ENCODE assay signal across 8 mouse cellular contexts in the genomic region with DNA sequence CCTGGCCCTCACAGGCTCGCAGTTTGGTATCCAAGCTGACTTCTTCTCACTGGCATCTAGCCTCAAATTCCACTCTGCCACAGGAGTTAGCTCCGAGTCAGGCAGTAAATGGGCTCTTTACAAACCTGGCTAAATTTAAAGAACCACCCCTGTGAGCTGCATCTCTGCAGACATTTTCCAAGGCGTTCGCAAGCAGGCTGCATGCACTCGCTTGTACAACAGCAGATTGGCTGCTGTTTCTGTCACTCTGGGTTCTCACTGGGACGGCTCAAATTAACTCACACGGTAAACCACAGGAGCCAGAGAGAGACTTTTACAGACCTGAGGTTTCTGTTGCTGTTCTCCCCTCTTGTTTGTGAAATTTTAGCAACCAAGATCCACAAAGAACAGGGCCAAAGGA.
A peak's percentile ranks its signal among the peaks of the same experiment; 100 is the strongest.
DNase-seq lines count a peak whose midpoint lies in the region; ATAC-seq and TF ChIP-seq lines count a peak whose summit lies in the region.

No protein-coding gene starts in this region.

- H3K4me1 ChIP-seq in kidney, embryonic 14.5 days (ENCODE audit: control insufficient read depth, insufficient read depth, low read length): peaks cover 19% of the 10 kb centered on the region; the same call in 1 of the 2 replicates
- peaks cover 35% of the 10 kb centered on the region for H3K4me1 ChIP-seq in embryonic facial prominence, embryonic 13.5 days
- 0 out of 2 replicates have a peak, but pooled peaks cover 4% of the 10 kb centered on the region for H3K4me1 ChIP-seq in heart, postnatal 0 days (ENCODE audit: control insufficient read depth, insufficient read depth)
- H3K4me1 ChIP-seq in liver, postnatal 0 days (ENCODE audit: insufficient read depth): peaks cover 6% of the 10 kb centered on the region; the same call in 1 of the 2 replicates

- no peak overlapping the region for H3K4me3 ChIP-seq in kidney, embryonic 14.5 days (ENCODE audit: low read length)
- no peak overlapping the region for H3K4me3 ChIP-seq in embryonic facial prominence, embryonic 13.5 days
- H3K4me3 ChIP-seq in heart, postnatal 0 days (ENCODE audit: low read depth, low read length): no peak overlapping the region
- no peak overlapping the region for H3K4me3 ChIP-seq in liver, postnatal 0 days (ENCODE audit: low read depth, low read length)

- no peak for ATAC-seq in kidney, embryonic 14.5 days (ENCODE audit: low FRiP score, low TSS enrichment)
- ATAC-seq in embryonic facial prominence, embryonic 13.5 days (ENCODE audit: insufficient number of reproducible peaks, insufficient read depth, low FRiP score, low TSS enrichment, low read depth): no peak
- ATAC-seq in heart, postnatal 0 days (ENCODE audit: insufficient read depth, low read depth): no peak
- ATAC-seq in liver, postnatal 0 days: no peak

- no peak for TF ChIP-seq CTCF in heart, postnatal 0 days (IDR thresholded peaks at IDR 0.05; ENCODE audit: low read depth)
- TF ChIP-seq CTCF in liver, postnatal 0 days (IDR thresholded peaks at IDR 0.05; ENCODE audit: low read depth): no peak

- TF ChIP-seq EP300 in heart, postnatal 0 days (IDR thresholded peaks at IDR 0.05; ENCODE audit: low read depth): no peak
- TF ChIP-seq EP300 in liver, postnatal 0 days (IDR thresholded peaks at IDR 0.05; ENCODE audit: low read depth): no peak

- WGBS in kidney, embryonic 14.5 days: 56% methylated on average over 7 of the region's 7 CpGs
- WGBS in embryonic facial prominence, embryonic 13.5 days: 22% methylated on average over 7 of the region's 7 CpGs
- 23% methylated on average over 7 of the region's 7 CpGs for WGBS in heart, postnatal 0 days
- WGBS in liver, postnatal 0 days (ENCODE audit: insufficient replicate concordance): 50% methylated on average over 7 of the region's 7 CpGs

- no peaks in the 10 kb centered on the region for H3K9me3 ChIP-seq in kidney, embryonic 14.5 days (ENCODE audit: control insufficient read depth, low read length)
- no peaks in the 10 kb centered on the region for H3K9me3 ChIP-seq in embryonic facial prominence, embryonic 13.5 days
- no peaks in the 10 kb centered on the region for H3K9me3 ChIP-seq in heart, postnatal 0 days (replicated peaks; ENCODE audit: control insufficient read depth, low read length)
- no peaks in the 10 kb centered on the region for H3K9me3 ChIP-seq in liver, postnatal 0 days (ENCODE audit: low read length)

- H3K9ac ChIP-seq in kidney, embryonic 14.5 days (ENCODE audit: low read depth, low read length): no peak overlapping the region
- H3K9ac ChIP-seq in embryonic facial prominence, embryonic 13.5 days: peak overlapping the region; percentile 46; the same call in 1 of the 2 replicates
- H3K9ac ChIP-seq in heart, postnatal 0 days (replicated peaks; ENCODE audit: low read depth, low read length): no peak overlapping the region
- H3K9ac ChIP-seq in liver, postnatal 0 days (replicated peaks): no peak overlapping the region

- no peaks in the 10 kb centered on the region for H3K27me3 ChIP-seq in kidney, embryonic 14.5 days (ENCODE audit: control insufficient read depth, insufficient read depth, low read length)
- H3K27me3 ChIP-seq in embryonic facial prominence, embryonic 13.5 days: no peaks in the 10 kb centered on the region
- no peaks in the 10 kb centered on the region for H3K27me3 ChIP-seq in heart, postnatal 0 days (ENCODE audit: control insufficient read depth, insufficient read depth, low read length)
- no peaks in the 10 kb centered on the region; the same call in 1 of the 2 replicates for H3K27me3 ChIP-seq in liver, postnatal 0 days (ENCODE audit: insufficient read depth, low read length)

- no peaks in the 10 kb centered on the region for H3K36me3 ChIP-seq in kidney, embryonic 14.5 days (ENCODE audit: control insufficient read depth, insufficient read depth, low read length)
- no peaks in the 10 kb centered on the region for H3K36me3 ChIP-seq in embryonic facial prominence, embryonic 13.5 days
- H3K36me3 ChIP-seq in heart, postnatal 0 days (replicated peaks; ENCODE audit: control insufficient read depth, insufficient read depth, low read length): no peaks in the 10 kb centered on the region
- H3K36me3 ChIP-seq in liver, postnatal 0 days (replicated peaks; ENCODE audit: insufficient read depth, low read length): no peaks in the 10 kb centered on the region

- no peak overlapping the region for H3K4me2 ChIP-seq in kidney, embryonic 14.5 days (replicated peaks; ENCODE audit: low read depth, low read length)
- peak overlapping the region; percentile 31 for H3K4me2 ChIP-seq in embryonic facial prominence, embryonic 13.5 days
- peak overlapping the region; percentile 10; the same call in 1 of the 2 replicates for H3K4me2 ChIP-seq in heart, postnatal 0 days (ENCODE audit: low read depth, low read length)
- H3K4me2 ChIP-seq in liver, postnatal 0 days (ENCODE audit: low read depth, low read length): no peak overlapping the region

- no peak overlapping the region for H3K27ac ChIP-seq in kidney, embryonic 14.5 days (ENCODE audit: low read depth, low read length)
- H3K27ac ChIP-seq in embryonic facial prominence, embryonic 13.5 days: peak overlapping the region; percentile 71
- no peak overlapping the region for H3K27ac ChIP-seq in heart, postnatal 0 days (ENCODE audit: low read depth)
- no peak overlapping the region for H3K27ac ChIP-seq in liver, postnatal 0 days (ENCODE audit: low read depth)

- DNase-seq in kidney, postnatal 4 days: peak; percentile 33 to 53
- no peak for DNase-seq in heart, postnatal 0 days (ENCODE audit: low spot score)
- DNase-seq in right cerebral cortex, postnatal 10 days (ENCODE audit: low spot score in 2 of 2): peak; percentile 79 to 89
- DNase-seq in liver, postnatal 0 days: no peak
- no peak for DNase-seq in urinary bladder, postnatal 36 days (ENCODE audit: low spot score in 2 of 2)
- no peak for DNase-seq in kidney, adult 11 months

Comparison
In these comparisons a context has a peak if more than half of its experiments do, and no peak if none do; other contexts are left out.
1. DNase-seq: peak in kidney, postnatal 4 days (2 of 2) and right cerebral cortex, postnatal 10 days (2 of 2); none in heart, postnatal 0 days (single experiment), liver, postnatal 0 days (single experiment), urinary bladder, postnatal 36 days (0 of 2) and kidney, adult 11 months (single experiment).
2. H3K4me2 ChIP-seq: peak in embryonic facial prominence, embryonic 13.5 days (single experiment) and heart, postnatal 0 days (single experiment); none in kidney, embryonic 14.5 days (single experiment) and liver, postnatal 0 days (single experiment).